Mouse (Mus musculus) liver, embryonic 14.5 days (tissue): ENCODE measurements around the gene Ric8b. TPM values are rescaled to one million over a fixed set of nuclear protein-coding genes. Genes with fewer than 3 reads are reported as not detected.

ENCODE experiments used
- ATAC-seq: fragments of 200-750 bp; cut with Nextera tagmentation; 2 replicates; pipeline ENCODE4 v1.8.0; 2017; ENCODE audit warnings: moderate number of reproducible peaks, mild to moderate bottlenecking, moderate library complexity; ENCODE audit not compliant: insufficient read depth
- DNase-seq, 3 experiments: peaks; one replicate each; pipeline ENCODE4 v3.0.0-alpha.2; 2012 to 2013; ENCODE audit warnings: low read depth in 3 of 3, low spot score in 3 of 3
- H3K27ac ChIP-seq: fragments of 300-500 bp; sonication (generic); 2 replicates; pipeline ENCODE4 v1.5.1; 2014; ENCODE audit warnings: moderate library complexity, mild to moderate bottlenecking, control low read depth, inconsistent platforms
- H3K27me3 ChIP-seq: fragments of 300-500 bp; sonication (generic); 2 replicates; pipeline ENCODE4 v1.6.1; 2014; ENCODE audit warnings: mild to moderate bottlenecking, low read length, moderate library complexity; ENCODE audit not compliant: control insufficient read depth, insufficient read depth
- H3K36me3 ChIP-seq: fragments of 300-500 bp; sonication (generic); replicated peaks from 2 replicates; pipeline ENCODE4 v1.6.1; 2014; ENCODE audit warnings: low read depth; ENCODE audit not compliant: control insufficient read depth, insufficient read depth
- H3K4me1 ChIP-seq, 2 experiments: fragments of 200-500 bp in 1 of 2; fragments of 300-500 bp in 1 of 2; sonication (generic) in 1 of 2; replicated peaks; 2 replicates each; pipeline ENCODE4 v1.6.1; 2012 to 2014; ENCODE audit warnings: antibody characterized with exemption in 1 of 2, inconsistent platforms in 1 of 2, low read length in 1 of 2; ENCODE audit not compliant: control insufficient read depth in 2 of 2, insufficient read depth in 2 of 2
- H3K4me2 ChIP-seq: fragments of 300-500 bp; sonication (generic); 2 replicates; pipeline ENCODE4 v1.6.1; 2014; ENCODE audit warnings: low read depth, mild to moderate bottlenecking, control low read depth, moderate library complexity
- H3K4me3 ChIP-seq, 2 experiments: fragments of 200-500 bp in 1 of 2; fragments of 300-500 bp in 1 of 2; sonication (generic) in 1 of 2; 2 replicates each; pipeline ENCODE4 v1.5.1; 2012 to 2014; ENCODE audit warnings: low read depth in 2 of 2, low read length in 2 of 2, mild to moderate bottlenecking in 2 of 2, control low read depth in 1 of 2, inconsistent platforms in 1 of 2, moderate library complexity in 1 of 2; ENCODE audit not compliant: insufficient read depth in 1 of 2
- H3K9ac ChIP-seq: fragments of 300-500 bp; sonication (generic); replicated peaks from 2 replicates; pipeline ENCODE4 v1.6.1; 2014; ENCODE audit warnings: mild to moderate bottlenecking, control low read depth, moderate library complexity
- H3K9me3 ChIP-seq: fragments of 300-500 bp; sonication (generic); 2 replicates; pipeline ENCODE4 v1.6.1; 2016; ENCODE audit warnings: low read length, mixed read lengths; ENCODE audit not compliant: control insufficient read depth
- CTCF ChIP-seq: IDR thresholded peaks from 2 replicates; pipeline ENCODE4 v1.5.1; 2016; ENCODE audit warnings: antibody characterized with exemption, low read depth, control low read depth
- EP300 ChIP-seq: IDR thresholded peaks from 2 replicates; pipeline ENCODE4 v1.6.1; 2016; ENCODE audit warnings: antibody characterized with exemption, low read depth
- WGBS: fragments of 180-500 bp; shearing (Covaris S2); extraction: QIAGEN DNeasy Blood & Tissue Kit; methylation state at CpG from one replicate; pipeline ENCODE4 v1.1.7; 2014; ENCODE audit not compliant: insufficient replicate concordance; 5-methylcytosine and 5-hydroxymethylcytosine counted together
- polyA plus RNA-seq, 2 experiments: library from polyadenylated mRNA; depleted of rRNA in 1 of 2; stranded (reverse) in 1 of 2; unstranded in 1 of 2; fragments of >200 nt; fragmentation: Nextera tagmentation in 1 of 2; extraction: Ambion mirVana in 1 of 2; gene quantifications; 2 replicates each; pipeline versions ENCODE4 v1.2.1 to v1.2.3; 2012 to 2014

Gene Ric8b
- polyA plus RNA-seq, 2 experiments, result 2.6 to 4.5 TPM

- Histone ChIP-seq H3K27ac (no peak overlapping the region), H3K4me1 (peaks cover 14 to 17% of the 10 kb centered on the region in 2 experiments), H3K9ac (no peak overlapping the region), H3K4me2 (no peak overlapping the region), H3K36me3 (no peaks in the 10 kb centered on the region), H3K9me3 (no peaks in the 10 kb centered on the region), H3K27me3 (no peaks in the 10 kb centered on the region), H3K4me3 (no peak overlapping the region)
- WGBS, result 76% methylated on average over 7 of the region's 7 CpGs
- ATAC-seq (no peak), DNase-seq (no peak)
- TF ChIP-seq CTCF (no peak), EP300 (no peak)
Measured at GRCm38 (mm10) chr10:85003190-85004026, 86.0 kb downstream of the Ric8b start.

- ATAC-seq, result peak; percentile 69
- peaks cover 14 to 19% of the 10 kb centered on the region in 2 experiments for H3K4me1 ChIP-seq
- H3K4me3 ChIP-seq, result no peak overlapping the region
- TF ChIP-seq CTCF (no peak), EP300 (0 out of 2 replicates have a peak, but pooled peaks have one; percentile 41)
- no peaks in the 10 kb centered on the region for H3K27me3 ChIP-seq
- H3K36me3 ChIP-seq, result no peaks in the 10 kb centered on the region
- no peak overlapping the region for H3K27ac ChIP-seq
- no peak overlapping the region; the same call in 1 of the 2 replicates for H3K4me2 ChIP-seq
- WGBS, result 37% methylated on average over 7 of the region's 7 CpGs
- no peaks in the 10 kb centered on the region for H3K9me3 ChIP-seq
- peak in 1 of 3 experiments; percentile 13 for DNase-seq
- no peak overlapping the region; the same call in 1 of the 2 replicates for H3K9ac ChIP-seq
Measured at GRCm38 (mm10) chr10:85006573-85007310, 89.3 kb downstream of the Ric8b start.

- Histone ChIP-seq H3K9me3 (no peaks in the 10 kb centered on the region), H3K36me3 (no peaks in the 10 kb centered on the region), H3K27me3 (no peaks in the 10 kb centered on the region), H3K9ac (no peak overlapping the region), H3K27ac (no peak overlapping the region), H3K4me3 (no peak overlapping the region), H3K4me1 (peaks cover 14 to 19% of the 10 kb centered on the region in 2 experiments), H3K4me2 (peak overlapping the region; percentile 1; the same call in 1 of the 2 replicates)
- TF ChIP-seq CTCF, result no peak
- TF ChIP-seq EP300, result no peak
- DNase-seq (no peak), ATAC-seq (no peak)
- 82% methylated on average over 11 of the region's 11 CpGs for WGBS
Measured at GRCm38 (mm10) chr10:85007861-85008840, 90.7 kb downstream of the Ric8b start.

GRCm38 (mm10) chr10:85011066-85011465 is 93.7 kb downstream of the Ric8b start:
- Histone ChIP-seq H3K36me3 (no peaks in the 10 kb centered on the region), H3K27ac (no peak overlapping the region), H3K4me2 (no peak overlapping the region), H3K4me1 (peaks cover 14 to 19% of the 10 kb centered on the region in 2 experiments), H3K9ac (no peak overlapping the region), H3K4me3 (no peak overlapping the region), H3K27me3 (no peaks in the 10 kb centered on the region), H3K9me3 (no peaks in the 10 kb centered on the region)
- DNase-seq (no peak), ATAC-seq (no peak)
- TF ChIP-seq CTCF, result no peak
- no peak for TF ChIP-seq EP300
- 76% methylated on average over 2 of the region's 2 CpGs for WGBS
